Mouse (Mus musculus): ENCODE measurements around the gene Foxj1.
"Not testable (repeated sequence)": the region's sequence is repeated elsewhere in the genome, so short reads cannot be mapped to it uniquely, and the experiment has no call there.

Foxj1 gene

DNA sequence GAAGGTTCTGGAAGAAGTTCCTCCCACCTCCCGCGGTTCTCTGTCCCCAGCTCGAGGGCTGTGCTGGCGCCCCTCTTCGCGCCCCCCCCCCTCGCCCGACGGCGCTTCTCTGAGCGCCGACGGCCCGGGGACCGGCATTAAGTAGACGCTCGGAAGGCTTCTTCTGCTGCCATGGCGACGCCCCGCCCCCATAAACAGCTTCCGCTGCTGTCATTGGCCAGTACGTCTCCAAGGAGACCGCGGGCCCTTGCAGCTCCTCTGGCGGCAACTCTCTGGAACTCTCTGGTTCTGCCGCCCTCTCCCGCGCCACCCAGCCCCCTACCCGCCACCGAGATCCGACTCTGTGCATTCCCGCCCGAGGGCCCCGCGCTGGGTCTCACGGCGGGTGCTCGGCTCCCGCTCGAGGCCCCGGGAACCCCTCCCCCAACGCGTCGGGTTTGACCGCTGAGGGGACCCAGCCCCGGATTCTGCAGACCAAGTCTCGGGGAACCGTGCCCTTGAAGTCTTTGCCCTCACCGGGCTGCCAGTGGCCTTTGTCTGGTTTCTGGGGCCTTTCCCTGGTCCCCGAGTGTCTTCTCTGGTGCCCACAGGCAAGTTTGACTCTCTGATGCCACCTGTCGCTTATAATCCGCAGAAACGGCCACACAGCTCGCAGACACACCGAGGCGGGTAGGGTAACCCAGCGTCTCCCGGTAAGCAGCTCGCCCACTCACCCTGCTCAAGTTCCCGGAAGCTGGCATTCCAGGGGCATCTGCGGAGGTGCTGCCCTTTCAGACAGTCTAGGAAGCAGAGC, at the start of gene Foxj1:
TSS of gene Foxj1 (minus strand) at position 156 of the 793 bp plus-strand sequence.
- in situ Hi-C loops (cut with MboI; ENCODE audit: unreplicated experiment in 2 of 2), result no loop called here

GRCm38 (mm10) chr11:116384171-116384570, 49.0 kb upstream of the Foxj1 start:
- in situ Hi-C loops (cut with MboI; ENCODE audit: unreplicated experiment in 2 of 2), result no loop called here

- in situ Hi-C loops (cut with MboI; ENCODE audit: unreplicated experiment in 2 of 2), result not testable (repeated sequence)
These were observed 47.9 kb upstream of the Foxj1 start for GRCm38 (mm10) chr11:116383070-116383469.

DNA sequence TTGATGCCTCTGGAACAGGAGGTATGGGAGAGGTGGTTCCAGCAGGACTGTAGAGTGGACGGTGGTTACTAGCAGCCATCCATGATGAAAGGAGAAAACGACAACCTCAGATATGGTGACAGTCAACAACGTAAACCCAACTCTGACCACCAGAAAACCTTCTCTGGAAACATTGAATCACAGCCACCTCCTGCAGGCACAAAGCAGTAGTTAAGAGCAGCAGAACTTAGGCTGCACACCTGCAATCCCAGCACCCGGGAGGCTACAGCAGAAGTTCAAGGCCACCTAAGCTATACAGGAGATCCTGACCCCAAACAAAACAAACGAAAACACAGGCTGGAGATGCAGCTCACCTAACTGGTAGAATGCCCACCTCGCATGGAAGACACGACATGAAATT, 45.6 kb upstream of the Foxj1 start:
- in situ Hi-C loops (cut with MboI; ENCODE audit: unreplicated experiment in 2 of 2), result no loop called here

DNA sequence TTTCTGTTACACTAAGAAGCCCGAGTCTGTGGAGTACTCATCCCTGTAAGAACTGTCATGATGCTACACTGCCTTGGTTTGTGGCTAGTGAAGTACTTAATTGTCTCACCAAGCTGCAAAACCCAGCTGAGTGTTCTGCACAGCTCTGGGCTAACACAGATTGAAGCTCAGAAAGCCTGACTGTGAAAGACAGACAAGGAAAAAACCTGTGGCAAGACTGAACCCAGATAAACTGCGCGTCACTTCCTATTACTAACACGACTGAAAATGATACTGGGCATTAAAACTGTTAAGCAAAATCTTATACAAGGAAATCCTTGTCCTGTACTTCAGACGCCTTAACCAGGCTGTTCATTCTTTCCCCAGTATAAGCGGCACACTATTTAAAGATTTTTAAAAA, 44.3 kb upstream of the Foxj1 start:
- in situ Hi-C loops (cut with MboI; ENCODE audit: unreplicated experiment in 2 of 2), result no loop called here

DNA sequence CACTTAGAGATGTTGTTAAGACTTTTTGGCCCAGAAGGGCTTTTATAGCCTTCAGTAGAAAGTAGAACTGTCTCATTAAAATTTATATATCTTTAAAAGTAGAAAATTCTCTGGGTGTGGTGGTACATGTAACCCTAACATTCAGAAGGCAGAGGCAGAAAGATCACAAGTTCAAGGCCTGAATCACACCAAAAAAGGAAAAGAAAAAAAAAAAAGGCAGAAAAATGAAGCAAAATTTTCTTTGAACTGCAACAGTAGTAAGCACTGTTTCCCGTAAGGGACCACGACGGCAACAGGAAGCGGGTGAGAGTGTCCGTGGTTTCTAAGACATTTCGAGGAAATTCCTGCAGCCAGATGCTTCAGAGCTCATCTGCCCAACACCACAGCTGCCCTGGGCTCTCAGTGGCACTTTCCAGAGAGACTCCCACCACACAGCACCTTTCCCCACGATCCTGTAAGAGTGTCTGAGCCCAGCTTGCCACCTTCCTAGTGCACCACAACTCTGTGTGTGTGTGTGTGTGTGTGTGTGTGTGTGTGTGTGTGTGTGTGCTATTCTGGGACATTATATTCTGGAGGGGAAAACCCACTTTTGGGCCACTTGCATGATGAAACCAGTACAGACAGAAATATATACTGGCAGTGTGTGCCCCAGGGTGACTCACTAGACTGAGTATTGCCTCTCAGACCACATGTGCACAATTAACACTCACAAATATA, 41.9 kb upstream of the Foxj1 start:
- in situ Hi-C loops (cut with MboI; ENCODE audit: unreplicated experiment in 2 of 2), result no loop called here

GRCm38 (mm10) chr11:116371894-116372450, 36.8 kb upstream of the Foxj1 start:
- in situ Hi-C loops (cut with MboI; ENCODE audit: unreplicated experiment in 2 of 2), result loop anchor here in 1 of 2 experiments (25.0 kb wide), 1 partner anchor 465 kb away; the partner anchor contains the start of genes Jmjd6, Mettl23 and Mxra7

- in situ Hi-C loops (cut with MboI; ENCODE audit: unreplicated experiment in 2 of 2), result loop anchor here in 1 of 2 experiments (25.0 kb wide), 1 partner anchor 468 kb away; the partner anchor contains the start of genes Jmjd6, Mettl23 and Mxra7
These were observed 34.4 kb upstream of the Foxj1 start for GRCm38 (mm10) chr11:116369633-116370032.

DNA sequence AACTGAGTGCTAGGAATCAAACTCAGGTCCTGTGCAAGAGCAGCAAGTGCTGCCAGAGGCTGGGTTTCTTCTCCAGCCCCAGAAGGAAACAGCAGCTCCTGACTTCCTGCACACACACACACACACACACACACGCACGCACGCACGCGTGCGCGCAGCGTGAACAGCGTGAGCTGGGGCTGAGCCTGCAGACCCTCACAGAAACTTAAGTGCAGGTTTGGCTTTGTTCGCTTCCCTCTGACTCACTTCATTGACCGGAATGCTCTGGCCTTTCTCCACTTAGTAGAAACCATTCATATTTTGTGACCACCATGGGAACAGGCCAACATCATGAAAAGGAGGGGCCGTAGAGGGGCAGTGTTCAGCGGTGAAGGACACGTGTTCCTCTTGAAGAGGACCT, 33.9 kb upstream of the Foxj1 start:
- in situ Hi-C loops (cut with MboI; ENCODE audit: unreplicated experiment in 2 of 2), result loop anchor here in 1 of 2 experiments (25.0 kb wide), 1 partner anchor 468 kb away; the partner anchor contains the start of genes Jmjd6, Mettl23 and Mxra7

- in situ Hi-C loops (cut with MboI; ENCODE audit: unreplicated experiment in 2 of 2), result loop anchor here in 1 of 2 experiments (25.0 kb wide), 1 partner anchor 469 kb away; the partner anchor contains the start of genes Jmjd6, Mettl23 and Mxra7
These were observed 32.9 kb upstream of the Foxj1 start for GRCm38 (mm10) chr11:116368116-116368515.

GRCm38 (mm10) chr11:116366647-116367046, 31.4 kb upstream of the Foxj1 start:
- in situ Hi-C loops (cut with MboI; ENCODE audit: unreplicated experiment in 2 of 2), result loop anchor here in 1 of 2 experiments (25.0 kb wide), 1 partner anchor 471 kb away; the partner anchor contains the start of genes Jmjd6, Mettl23 and Mxra7

DNA sequence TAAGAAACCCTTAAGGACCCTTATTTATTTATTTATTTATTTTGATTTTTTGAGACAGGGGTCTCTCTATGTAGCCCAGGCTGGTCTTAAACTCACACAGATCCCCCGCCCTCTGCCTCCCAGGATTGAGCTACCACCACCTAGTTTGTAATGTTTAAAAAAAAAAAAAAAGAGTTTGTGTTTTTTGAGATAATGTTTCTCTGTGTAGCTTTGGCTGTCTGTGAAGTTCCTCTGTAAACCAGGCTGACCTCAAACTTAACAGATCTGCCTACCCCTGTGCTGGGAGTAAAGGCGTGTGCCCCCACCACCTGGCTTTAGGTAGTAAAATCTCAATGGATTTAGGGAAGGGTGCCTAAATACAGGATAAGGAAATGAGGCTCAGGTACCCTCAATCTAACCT, 30.9 kb upstream of the Foxj1 start:
- in situ Hi-C loops (cut with MboI; ENCODE audit: unreplicated experiment in 2 of 2), result loop anchor here in 1 of 2 experiments (25.0 kb wide), 1 partner anchor 471 kb away; the partner anchor contains the start of genes Jmjd6, Mettl23 and Mxra7

DNA sequence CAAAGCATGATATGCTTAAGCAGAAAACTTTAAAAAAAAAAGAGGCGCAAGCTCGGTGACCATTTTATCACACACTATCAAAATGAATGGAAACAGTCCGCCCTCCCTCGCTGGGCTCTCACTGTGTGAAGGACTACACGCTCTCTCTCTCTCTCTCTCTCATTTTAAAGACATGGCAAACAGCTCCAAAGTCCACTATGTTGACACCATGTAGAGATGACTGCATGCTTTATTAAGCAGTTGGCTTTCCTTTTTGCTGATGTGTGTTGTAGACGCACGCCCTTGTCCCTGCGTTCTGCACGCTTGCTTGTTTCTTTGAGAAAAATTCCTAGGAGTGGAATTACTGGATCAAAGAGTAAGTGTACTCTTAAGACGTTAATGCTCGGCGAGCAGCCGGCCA, 30.2 kb upstream of the Foxj1 start:
- in situ Hi-C loops (cut with MboI; ENCODE audit: unreplicated experiment in 2 of 2), result loop anchor here in 1 of 2 experiments (25.0 kb wide), 1 partner anchor 472 kb away; the partner anchor contains the start of genes Jmjd6, Mettl23 and Mxra7

DNA sequence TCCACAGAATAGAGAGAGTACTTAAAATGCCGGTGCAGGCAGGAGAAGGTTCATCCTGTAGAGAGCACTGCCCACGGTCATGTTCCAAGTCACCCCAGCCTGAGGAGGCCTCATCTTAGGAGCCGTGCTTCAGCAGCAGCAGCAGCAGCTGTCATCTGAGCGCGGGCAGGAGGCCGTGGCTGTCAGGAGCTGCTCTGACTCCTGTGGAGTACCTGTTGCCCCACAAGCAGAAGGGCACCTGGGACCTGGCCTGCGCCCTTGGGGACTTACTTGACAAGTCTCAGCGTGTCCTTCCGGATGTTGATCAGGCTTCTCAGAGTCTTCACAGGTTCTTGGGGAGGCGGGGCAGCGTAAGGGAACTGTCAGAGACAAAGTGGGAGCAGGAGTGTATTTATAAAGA, 26.8 kb upstream of the Foxj1 start:
- in situ Hi-C loops (cut with MboI; ENCODE audit: unreplicated experiment in 2 of 2), result loop anchor here (5.0 to 25.0 kb wide), 3 partner anchors 45 to 475 kb away; partner anchors contain the start of genes Jmjd6 (in 1 of the 2), Mettl23 (in 1 of the 2) and Mxra7 (in 1 of the 2)

DNA sequence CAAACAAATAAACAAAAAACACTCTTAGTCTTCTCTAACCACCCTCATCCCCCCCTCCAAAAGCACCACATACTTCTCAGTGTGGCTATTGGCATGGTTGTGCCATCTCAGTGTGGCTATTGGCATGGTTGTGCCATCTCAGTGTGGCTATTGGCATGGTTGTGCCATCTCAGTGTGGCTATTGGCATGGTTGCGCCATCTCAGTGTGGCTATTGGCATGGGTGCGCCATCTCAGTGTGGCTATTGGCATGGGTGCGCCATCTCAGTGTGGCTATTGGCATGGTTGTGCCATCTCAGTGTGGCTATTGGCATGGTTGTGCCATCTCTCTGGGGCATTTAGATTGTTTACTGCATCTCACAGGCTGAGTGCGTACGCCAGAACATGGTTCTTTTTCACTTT, 25.7 kb upstream of the Foxj1 start:
- in situ Hi-C loops (cut with MboI; ENCODE audit: unreplicated experiment in 2 of 2), result loop anchor here (5.0 to 25.0 kb wide), 3 partner anchors 44 to 476 kb away; partner anchors contain the start of genes Jmjd6 (in 1 of the 2), Mettl23 (in 1 of the 2) and Mxra7 (in 1 of the 2)

DNA sequence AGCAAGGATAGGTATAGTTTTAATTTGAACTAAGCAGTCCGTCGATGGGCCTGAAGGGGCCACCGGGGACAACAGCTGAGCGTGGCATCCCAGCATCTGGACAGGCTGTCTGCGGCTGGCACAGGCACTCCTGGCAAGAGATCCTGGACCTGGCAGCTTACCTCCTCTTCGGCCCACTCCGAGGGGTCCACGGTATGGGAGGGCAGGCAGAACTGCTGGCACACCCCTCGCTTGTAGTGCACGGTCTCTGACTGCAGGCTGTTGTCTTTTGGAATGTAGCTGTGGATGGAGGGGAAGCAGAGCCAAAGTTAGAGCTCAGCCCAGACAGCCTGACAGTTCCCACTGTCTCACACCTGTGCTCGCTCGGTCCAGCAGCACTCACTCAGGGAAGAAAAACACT, 24.5 kb upstream of the Foxj1 start:
- in situ Hi-C loops (cut with MboI; ENCODE audit: unreplicated experiment in 2 of 2), result loop anchor here (5.0 to 25.0 kb wide), 3 partner anchors 42 to 478 kb away; partner anchors contain the start of genes Jmjd6 (in 1 of the 2), Mettl23 (in 1 of the 2) and Mxra7 (in 1 of the 2)

GRCm38 (mm10) chr11:116358926-116359637, 23.9 kb upstream of the Foxj1 start:
- in situ Hi-C loops (cut with MboI; ENCODE audit: unreplicated experiment in 2 of 2), result loop anchor here in 1 of 2 experiments (25.0 kb wide), 1 partner anchor 478 kb away; the partner anchor contains the start of genes Jmjd6, Mettl23 and Mxra7

DNA sequence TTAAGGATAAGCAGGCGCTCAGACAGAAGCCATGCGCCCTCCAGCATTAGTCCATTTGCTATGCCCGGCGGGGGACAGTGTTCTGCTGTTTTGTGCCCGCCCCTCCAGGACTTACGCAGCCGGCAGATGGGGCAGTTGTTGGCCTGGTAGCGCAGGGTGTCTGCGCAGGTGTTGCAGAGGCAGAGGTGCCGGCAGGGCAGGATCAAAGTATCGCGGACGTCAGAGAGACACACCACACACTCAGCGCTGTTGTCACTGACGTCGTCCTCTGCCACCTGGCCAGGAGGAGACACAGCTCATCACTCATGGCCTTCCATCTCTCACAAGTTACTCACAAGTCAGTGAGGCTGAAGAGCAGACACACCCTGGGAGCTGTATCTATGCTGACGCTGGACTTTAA, 19.3 kb upstream of the Foxj1 start:
- in situ Hi-C loops (cut with MboI; ENCODE audit: unreplicated experiment in 2 of 2), result loop anchor here in 1 of 2 experiments (25.0 kb wide), 1 partner anchor 483 kb away; the partner anchor contains the start of genes Jmjd6, Mettl23 and Mxra7

DNA sequence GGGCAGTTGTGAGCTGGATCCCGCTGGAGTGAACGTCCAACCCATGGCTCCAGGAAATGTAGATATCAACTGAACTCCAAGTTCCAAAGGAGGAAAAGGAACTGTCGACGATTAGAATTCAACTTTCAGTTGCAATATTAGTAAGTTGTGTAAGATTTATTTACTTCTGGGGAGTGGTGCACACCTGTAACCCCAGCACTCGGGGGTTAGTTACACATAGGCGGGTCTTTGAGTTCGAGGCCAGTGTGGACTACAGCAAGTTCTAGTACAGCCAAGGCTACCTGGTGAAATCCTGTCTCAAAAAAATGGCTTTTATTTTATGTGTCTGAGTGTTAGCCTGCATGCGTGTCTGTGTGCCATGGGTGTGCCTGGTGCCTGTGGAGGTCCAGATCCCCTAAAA, 18.3 kb upstream of the Foxj1 start:
- in situ Hi-C loops (cut with MboI; ENCODE audit: unreplicated experiment in 2 of 2), result loop anchor here in 1 of 2 experiments (25.0 kb wide), 1 partner anchor 484 kb away; the partner anchor contains the start of genes Jmjd6, Mettl23 and Mxra7

Data from v-Abl transformed pro-B cells (cell line).